Mouse (Mus musculus) lung, postnatal 0 days (tissue): ENCODE results near the gene Gemin6. TPM values are rescaled to one million over a fixed set of nuclear protein-coding genes. Genes with fewer than 3 reads are reported as not detected.

ENCODE experiments used
- ATAC-seq: fragments of 200-750 bp; cut with Nextera tagmentation; 2 replicates; pipeline ENCODE4 v1.8.0; 2017; ENCODE audit warnings: moderate library complexity
- DNase-seq: peaks from one replicate; pipeline ENCODE4 v3.0.0-alpha.2; 2016; ENCODE audit warnings: low spot score
- H3K27ac ChIP-seq: fragments of 300-500 bp; sonication (generic); 2 replicates; pipeline ENCODE4 v1.5.1; 2014; ENCODE audit warnings: antibody characterized with exemption, mild to moderate bottlenecking, low read length, mixed read lengths
- H3K27me3 ChIP-seq: fragments of 300-500 bp; sonication (generic); replicated peaks from 2 replicates; pipeline ENCODE4 v1.6.1; 2014; ENCODE audit warnings: low read length, mixed read lengths; ENCODE audit not compliant: insufficient read depth
- H3K36me3 ChIP-seq: fragments of 300-500 bp; sonication (generic); 2 replicates; pipeline ENCODE4 v1.6.1; 2014; ENCODE audit warnings: low read length, mixed read lengths; ENCODE audit not compliant: insufficient read depth
- H3K4me1 ChIP-seq: fragments of 300-500 bp; sonication (generic); 2 replicates; pipeline ENCODE4 v1.6.1; 2014; ENCODE audit warnings: antibody characterized with exemption, low read depth, low read length, mixed read lengths; ENCODE audit not compliant: insufficient read depth
- H3K4me2 ChIP-seq: fragments of 300-500 bp; sonication (generic); replicated peaks from 2 replicates; pipeline ENCODE4 v1.6.1; 2014; ENCODE audit warnings: low read depth, mild to moderate bottlenecking, low read length, moderate library complexity, mixed read lengths
- H3K4me3 ChIP-seq: fragments of 300-500 bp; sonication (generic); 2 replicates; pipeline ENCODE4 v1.5.1; 2014; ENCODE audit warnings: low read depth, low read length
- H3K9ac ChIP-seq: fragments of 300-500 bp; sonication (generic); replicated peaks from 2 replicates; pipeline ENCODE4 v1.6.1; 2014; ENCODE audit warnings: low read depth, mild to moderate bottlenecking
- H3K9me3 ChIP-seq: fragments of 300-500 bp; sonication (generic); 2 replicates; pipeline ENCODE4 v1.6.1; 2016; ENCODE audit warnings: low read length, mixed read lengths
- CTCF ChIP-seq: IDR thresholded peaks from 2 replicates; pipeline ENCODE4 v1.5.1; 2016; ENCODE audit warnings: antibody characterized with exemption, mild to moderate bottlenecking
- EP300 ChIP-seq: IDR thresholded peaks from 2 replicates; pipeline ENCODE4 v1.6.1; 2016; ENCODE audit warnings: antibody characterized with exemption, mild to moderate bottlenecking, control low read depth
- WGBS: fragments of 180-500 bp; shearing (Covaris S2); extraction: QIAGEN DNeasy Blood & Tissue Kit; methylation state at CpG from one replicate; pipeline ENCODE4 v1.1.7; 2014; 5-methylcytosine and 5-hydroxymethylcytosine counted together
- polyA plus RNA-seq: library from polyadenylated mRNA; unstranded; fragments of >200 nt; fragmentation: Nextera tagmentation; extraction: Ambion mirVana; gene quantifications from 2 replicates; pipeline ENCODE4 v1.2.1, GENCODE M21; 2015

Gemin6 gene
- polyA plus RNA-seq, 1 experiment from 2014 or later: 13.2 TPM

- H3K27ac ChIP-seq: no peak overlapping the region
- DNase-seq: no peak
Measured at GRCm38 (mm10) chr17:80229396-80229795, 5.2 kb downstream of the Gemin6 start.

GRCm38 (mm10) chr17:80233844-80234243 lies 9.6 kb downstream of the Gemin6 start:
- TF ChIP-seq EP300 (no peak), CTCF (no peak)
- DNase-seq: no peak
- H3K4me3 ChIP-seq: no peak overlapping the region
- H3K9ac ChIP-seq: no peak overlapping the region
- no peaks in the 10 kb centered on the region for H3K27me3 ChIP-seq
- WGBS: 93% methylated on average over 5 of the region's 5 CpGs
- H3K36me3 ChIP-seq: 0 out of 2 replicates have a peak, but pooled peaks cover 4% of the 10 kb centered on the region
- ATAC-seq: no peak
- no peaks in the 10 kb centered on the region for H3K4me1 ChIP-seq
- H3K27ac ChIP-seq: no peak overlapping the region
- no peak overlapping the region for H3K4me2 ChIP-seq
- no peaks in the 10 kb centered on the region for H3K9me3 ChIP-seq

More at GRCm38 (mm10) chr17:80229396-80229795, 5.2 kb downstream of the Gemin6 start:
- H3K4me2 ChIP-seq: no peak overlapping the region
- TF ChIP-seq CTCF (no peak), EP300 (no peak)
- ATAC-seq: no peak
- H3K9ac ChIP-seq: no peak overlapping the region
- no peaks in the 10 kb centered on the region for H3K4me1 ChIP-seq
- H3K36me3 ChIP-seq: no peaks in the 10 kb centered on the region
- no peaks in the 10 kb centered on the region for H3K27me3 ChIP-seq
- 59% methylated on average over 2 of the region's 2 CpGs for WGBS
- H3K4me3 ChIP-seq: no peak overlapping the region
- no peaks in the 10 kb centered on the region for H3K9me3 ChIP-seq

GRCm38 (mm10) chr17:80234376-80234775 lies 10.1 kb downstream of the Gemin6 start:
- WGBS: 64% methylated on average over 7 of the region's 7 CpGs
- Histone ChIP-seq H3K4me1 (no peaks in the 10 kb centered on the region), H3K4me2 (no peak overlapping the region)

GRCm38 (mm10) chr17:80235477-80235876 lies 11.2 kb downstream of the Gemin6 start:
- ATAC-seq (no peak), DNase-seq (no peak)
- Histone ChIP-seq H3K4me1 (no peaks in the 10 kb centered on the region), H3K9ac (no peak overlapping the region), H3K27me3 (no peaks in the 10 kb centered on the region), H3K27ac (no peak overlapping the region), H3K9me3 (no peaks in the 10 kb centered on the region), H3K4me2 (no peak overlapping the region), H3K36me3 (peaks cover 12% of the 10 kb centered on the region; the same call in 1 of the 2 replicates), H3K4me3 (no peak overlapping the region)
- no peak for TF ChIP-seq EP300
- no peak for TF ChIP-seq CTCF
- 81% methylated on average over 3 of the region's 3 CpGs for WGBS

More at GRCm38 (mm10) chr17:80234376-80234775, 10.1 kb downstream of the Gemin6 start:
- DNase-seq: no peak
- Histone ChIP-seq H3K36me3 (0 out of 2 replicates have a peak, but pooled peaks cover 6% of the 10 kb centered on the region), H3K27ac (no peak overlapping the region), H3K9me3 (no peaks in the 10 kb centered on the region), H3K4me3 (no peak overlapping the region), H3K27me3 (no peaks in the 10 kb centered on the region), H3K9ac (no peak overlapping the region)
- ATAC-seq: no peak
- TF ChIP-seq EP300: no peak
- no peak for TF ChIP-seq CTCF

- WGBS: 97% methylated on average over 3 of the region's 3 CpGs
- Histone ChIP-seq H3K9ac (no peak overlapping the region), H3K4me2 (no peak overlapping the region), H3K36me3 (peaks cover 15% of the 10 kb centered on the region; the same call in 1 of the 2 replicates), H3K27ac (no peak overlapping the region), H3K27me3 (no peaks in the 10 kb centered on the region), H3K4me1 (no peaks in the 10 kb centered on the region), H3K9me3 (no peaks in the 10 kb centered on the region), H3K4me3 (no peak overlapping the region)
- ATAC-seq (no peak), DNase-seq (no peak)
- TF ChIP-seq CTCF (no peak), EP300 (no peak)
Measured at GRCm38 (mm10) chr17:80236805-80237204, 12.6 kb downstream of the Gemin6 start.

GRCm38 (mm10) chr17:80237475-80237874 lies 13.2 kb downstream of the Gemin6 start:
- Histone ChIP-seq H3K27me3 (no peaks in the 10 kb centered on the region), H3K36me3 (peaks cover 15% of the 10 kb centered on the region; the same call in 1 of the 2 replicates), H3K9me3 (no peaks in the 10 kb centered on the region), H3K9ac (no peak overlapping the region), H3K4me3 (no peak overlapping the region), H3K4me1 (no peaks in the 10 kb centered on the region), H3K27ac (no peak overlapping the region), H3K4me2 (no peak overlapping the region)
- 92% methylated on average over 5 of the region's 5 CpGs for WGBS
- DNase-seq: no peak
- no peak for TF ChIP-seq CTCF
- no peak for TF ChIP-seq EP300
- ATAC-seq: no peak

- Histone ChIP-seq H3K27ac (no peak overlapping the region), H3K4me1 (no peaks in the 10 kb centered on the region), H3K36me3 (peaks cover 31% of the 10 kb centered on the region; the same call in 1 of the 2 replicates), H3K4me2 (no peak overlapping the region), H3K27me3 (no peaks in the 10 kb centered on the region), H3K4me3 (no peak overlapping the region), H3K9me3 (no peaks in the 10 kb centered on the region), H3K9ac (no peak overlapping the region)
- DNase-seq: no peak
- WGBS: 89% methylated on average over 9 of the region's 9 CpGs
- TF ChIP-seq CTCF (no peak), EP300 (no peak)
- ATAC-seq: no peak
Measured at GRCm38 (mm10) chr17:80241594-80241993, 17.4 kb downstream of the Gemin6 start.
